Mouse (Mus musculus): ENCODE data around the gene Chad.

Chad gene

GRCm38 (mm10) chr11:94617646-94618045 lies 52.8 kb downstream of the Chad start:
- no peak for DNase-seq (ENCODE audit: low read depth, low spot score)

Measured in retina, postnatal 7 days (tissue).